Mouse (Mus musculus) kidney, embryonic 15.5 days (tissue): ENCODE data around the gene Lsm8. TPM values are rescaled to one million over a fixed set of nuclear protein-coding genes. Genes with fewer than 3 reads are reported as not detected.
"Not testable (repeated sequence)": the region's sequence is repeated elsewhere in the genome, so short reads cannot be mapped to it uniquely, and the experiment has no call there.

Experiments
- ATAC-seq: fragments of 200-750 bp; cut with Nextera tagmentation; replicated peaks from 2 replicates; pipeline ENCODE4 v1.8.0; 2017; ENCODE audit warnings: moderate TSS enrichment; ENCODE audit not compliant: low FRiP score
- H3K27ac ChIP-seq: fragments of 300-500 bp; sonication (generic); 2 replicates; pipeline ENCODE4 v1.5.1; 2015; ENCODE audit warnings: mild to moderate bottlenecking, inconsistent platforms
- H3K27me3 ChIP-seq: fragments of 300-500 bp; sonication (generic); 2 replicates; pipeline ENCODE4 v1.6.1; 2015; ENCODE audit warnings: inconsistent platforms
- H3K36me3 ChIP-seq: fragments of 300-500 bp; sonication (generic); 2 replicates; pipeline ENCODE4 v1.6.1; 2015; ENCODE audit warnings: inconsistent platforms
- H3K4me1 ChIP-seq: fragments of 300-500 bp; sonication (generic); 2 replicates; pipeline ENCODE4 v1.6.1; 2015; ENCODE audit warnings: inconsistent platforms
- H3K4me2 ChIP-seq: fragments of 300-500 bp; sonication (generic); 2 replicates; pipeline ENCODE4 v1.6.1; 2015; ENCODE audit warnings: moderate library complexity, mild to moderate bottlenecking, inconsistent platforms
- H3K4me3 ChIP-seq: fragments of 300-500 bp; sonication (generic); replicated peaks from 2 replicates; pipeline ENCODE4 v1.5.1; 2015; ENCODE audit warnings: mild to moderate bottlenecking, inconsistent platforms
- H3K9ac ChIP-seq: fragments of 300-500 bp; sonication (generic); 2 replicates; pipeline ENCODE4 v1.6.1; 2015; ENCODE audit warnings: mild to moderate bottlenecking, inconsistent platforms
- H3K9me3 ChIP-seq: fragments of 300-500 bp; sonication (generic); replicated peaks from 2 replicates; pipeline ENCODE4 v1.6.1; 2016; ENCODE audit warnings: inconsistent platforms
- WGBS: fragments of 180-500 bp; shearing (Covaris S2); methylation state at CpG from one replicate; pipeline ENCODE4 v1.1.7; 2015; ENCODE audit warnings: mixed read lengths; 5-methylcytosine and 5-hydroxymethylcytosine counted together
- polyA plus RNA-seq: library from polyadenylated mRNA; unstranded; fragments of >200 nt; fragmentation: Nextera tagmentation; extraction: Ambion mirVana; gene quantifications from 2 replicates; pipeline ENCODE4 v1.2.1, GENCODE M21; 2015

The Lsm8 gene
- polyA plus RNA-seq: 228 and 259 TPM in 2 replicates

DNA sequence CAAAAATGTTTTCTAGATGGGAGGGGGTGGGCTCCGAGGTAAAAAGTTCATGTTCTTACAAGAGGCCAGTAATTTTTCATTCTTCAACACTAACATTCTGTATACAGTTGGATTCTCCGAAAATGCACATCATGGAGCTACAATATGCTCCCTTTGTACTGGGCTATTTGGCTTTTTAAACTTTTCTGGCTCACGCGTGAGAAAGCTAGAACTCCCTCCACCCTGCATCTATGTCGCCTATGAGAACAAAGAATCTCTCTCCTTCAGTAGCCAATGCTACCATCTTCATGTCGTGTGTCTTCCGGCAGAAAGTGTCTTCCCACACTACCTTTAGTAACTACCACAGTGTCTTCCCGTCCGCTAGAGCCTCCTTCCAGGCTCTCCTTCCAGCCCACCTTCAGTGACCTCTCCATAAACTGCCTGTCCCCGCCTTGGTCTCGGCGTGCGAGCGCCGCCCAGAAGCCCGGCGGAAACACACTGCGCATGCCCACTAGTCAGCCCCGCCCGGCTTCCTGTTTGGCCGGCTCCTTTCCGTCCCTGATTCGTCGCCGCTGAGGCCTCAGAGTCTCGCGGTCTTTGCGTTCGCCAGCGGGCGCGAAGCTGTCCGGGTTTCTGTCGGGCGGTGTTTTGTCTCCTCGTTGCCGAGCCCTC, at the start of gene Lsm8:
Gene Lsm8, plus strand, starts transcription at position 529 of the 651 bp plus-strand sequence.
- Histone ChIP-seq H3K36me3 (peaks cover 23% of the 10 kb centered on the region), H3K9me3 (no peaks in the 10 kb centered on the region), H3K9ac (peak within 1 kb of the TSS; percentile 94), H3K27ac (peak within 1 kb of the TSS; percentile 95), H3K4me1 (peaks cover 10% of the 10 kb centered on the region), H3K4me2 (peak within 1 kb of the TSS; percentile 64), H3K4me3 (peak within 1 kb of the TSS; percentile 85), H3K27me3 (no peaks in the 10 kb centered on the region)
- peak; percentile 100 for ATAC-seq
- under 1% methylated on average over 37 of the region's 37 CpGs for WGBS

DNA sequence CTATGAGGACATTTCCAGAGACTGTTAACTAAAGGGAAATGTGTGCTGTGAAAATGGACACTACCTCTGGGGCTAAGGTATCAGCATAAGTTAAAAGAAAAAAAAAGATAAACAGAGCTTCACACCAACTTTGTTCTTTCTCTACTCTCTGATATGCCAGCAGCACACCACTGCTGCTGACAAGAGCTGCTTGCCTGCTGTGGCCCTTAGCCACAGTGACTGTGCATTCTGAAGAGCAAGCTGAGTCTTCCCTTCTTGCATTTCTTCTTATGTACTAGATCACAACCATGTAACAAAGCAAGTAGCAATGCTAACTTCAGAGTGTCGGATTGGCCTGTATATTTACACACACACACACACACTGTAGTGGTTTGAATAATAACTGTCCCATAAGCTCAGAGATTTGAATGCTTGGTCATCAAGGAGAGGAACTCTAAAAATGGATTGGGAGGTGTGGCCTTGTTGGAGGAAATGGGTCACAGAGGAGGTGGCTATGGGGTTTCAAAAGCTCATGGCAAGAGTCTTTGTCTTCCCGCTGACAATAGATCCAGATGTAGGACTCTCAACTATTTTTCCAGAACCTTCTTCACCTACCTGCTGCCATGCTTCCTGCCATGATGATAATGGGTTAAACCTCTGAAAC, 47.4 kb upstream of the Lsm8 start:
- no peaks in the 10 kb centered on the region for H3K27me3 ChIP-seq
- 92% methylated on average over 2 of the region's 2 CpGs for WGBS
- H3K4me1 ChIP-seq: no peaks in the 10 kb centered on the region
- H3K4me3 ChIP-seq: no peak overlapping the region
- no peaks in the 10 kb centered on the region for H3K9me3 ChIP-seq
- H3K36me3 ChIP-seq: no peaks in the 10 kb centered on the region
- H3K27ac ChIP-seq: no peak overlapping the region
- H3K9ac ChIP-seq: no peak overlapping the region
- no peak for ATAC-seq
- H3K4me2 ChIP-seq: no peak overlapping the region

- no peaks in the 10 kb centered on the region for H3K27me3 ChIP-seq
- no peak overlapping the region for H3K4me2 ChIP-seq
- H3K27ac ChIP-seq: no peak overlapping the region
- no peaks in the 10 kb centered on the region for H3K9me3 ChIP-seq
- no peaks in the 10 kb centered on the region for H3K36me3 ChIP-seq
- H3K4me3 ChIP-seq: no peak overlapping the region
- H3K4me1 ChIP-seq: no peaks in the 10 kb centered on the region
- WGBS: 91% methylated on average over 1 of the region's 1 CpGs
- no peak for ATAC-seq
- no peak overlapping the region for H3K9ac ChIP-seq
Observed at GRCm38 (mm10) chr6:18812623-18813022, 35.8 kb upstream of the Lsm8 start.

- ATAC-seq: no peak
- Histone ChIP-seq H3K4me3 (no peak overlapping the region), H3K27ac (no peak overlapping the region), H3K4me2 (no peak overlapping the region), H3K9ac (no peak overlapping the region), H3K4me1 (no peaks in the 10 kb centered on the region), H3K36me3 (no peaks in the 10 kb centered on the region), H3K9me3 (no peaks in the 10 kb centered on the region), H3K27me3 (no peaks in the 10 kb centered on the region)
- WGBS: 77% methylated on average over 2 of the region's 2 CpGs
Observed at GRCm38 (mm10) chr6:18815606-18816005, 32.8 kb upstream of the Lsm8 start.

GRCm38 (mm10) chr6:18819343-18819742, 29.0 kb upstream of the Lsm8 start:
- WGBS: 12% methylated on average over 4 of the region's 4 CpGs
- H3K9me3 ChIP-seq: 0 out of 2 replicates have a peak, but pooled peaks cover 1% of the 10 kb centered on the region
- H3K4me3 ChIP-seq: no peak overlapping the region
- no peaks in the 10 kb centered on the region for H3K27me3 ChIP-seq
- no peak overlapping the region for H3K9ac ChIP-seq
- ATAC-seq: no peak
- peaks cover 3% of the 10 kb centered on the region; the same call in 1 of the 2 replicates for H3K4me1 ChIP-seq
- H3K4me2 ChIP-seq: no peak overlapping the region
- no peak overlapping the region for H3K27ac ChIP-seq
- no peaks in the 10 kb centered on the region for H3K36me3 ChIP-seq

GRCm38 (mm10) chr6:18820246-18820645, 28.1 kb upstream of the Lsm8 start:
- H3K27ac ChIP-seq: no peak overlapping the region

DNA sequence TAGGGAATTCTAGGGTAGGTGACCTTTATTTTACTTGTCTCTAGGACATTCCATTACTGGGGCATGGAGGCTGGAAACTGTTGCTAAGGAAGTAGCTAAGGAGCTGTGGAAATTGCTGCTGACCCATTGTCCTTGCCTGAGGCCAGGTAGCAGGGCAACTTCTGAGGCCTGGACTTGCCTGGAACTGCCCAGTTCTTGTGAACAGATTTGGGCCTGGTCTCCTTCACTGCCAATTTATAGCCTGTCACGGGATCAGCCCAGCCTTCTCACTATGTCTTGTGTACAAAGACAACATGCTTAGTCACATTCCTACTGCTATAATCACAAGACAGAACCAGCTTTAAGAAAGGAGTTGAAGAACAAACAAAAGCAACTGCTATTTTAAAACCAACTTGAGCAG, 25.6 kb upstream of the Lsm8 start:
- Histone ChIP-seq H3K9me3 (0 out of 2 replicates have a peak, but pooled peaks cover 3% of the 10 kb centered on the region), H3K27ac (0 out of 2 replicates have a peak overlapping the region, but pooled peaks have one; percentile 18), H3K4me3 (no peak overlapping the region), H3K36me3 (no peaks in the 10 kb centered on the region), H3K9ac (no peak overlapping the region), H3K4me2 (no peak overlapping the region), H3K4me1 (peaks cover 3% of the 10 kb centered on the region; the same call in 1 of the 2 replicates), H3K27me3 (no peaks in the 10 kb centered on the region)
- WGBS: 39% methylated on average over 1 of the region's 1 CpGs
- ATAC-seq: no peak; the same call in 1 of the 2 replicates

More at GRCm38 (mm10) chr6:18820246-18820645, 28.1 kb upstream of the Lsm8 start:
- 74% methylated on average over 4 of the region's 4 CpGs for WGBS
- no peaks in the 10 kb centered on the region for H3K27me3 ChIP-seq
- no peaks in the 10 kb centered on the region for H3K36me3 ChIP-seq
- H3K9me3 ChIP-seq: 0 out of 2 replicates have a peak, but pooled peaks cover 3% of the 10 kb centered on the region
- H3K9ac ChIP-seq: no peak overlapping the region
- H3K4me3 ChIP-seq: no peak overlapping the region
- no peak for ATAC-seq
- H3K4me2 ChIP-seq: no peak overlapping the region
- peaks cover 3% of the 10 kb centered on the region; the same call in 1 of the 2 replicates for H3K4me1 ChIP-seq

GRCm38 (mm10) chr6:18832958-18833357, 15.4 kb upstream of the Lsm8 start:
- Histone ChIP-seq H3K4me2 (no peak overlapping the region), H3K4me3 (no peak overlapping the region), H3K4me1 (no peaks in the 10 kb centered on the region), H3K27ac (no peak overlapping the region), H3K9ac (no peak overlapping the region), H3K36me3 (no peaks in the 10 kb centered on the region), H3K27me3 (no peaks in the 10 kb centered on the region), H3K9me3 (no peaks in the 10 kb centered on the region)
- no peak for ATAC-seq
- WGBS: 74% methylated on average over 1 of the region's 1 CpGs

DNA sequence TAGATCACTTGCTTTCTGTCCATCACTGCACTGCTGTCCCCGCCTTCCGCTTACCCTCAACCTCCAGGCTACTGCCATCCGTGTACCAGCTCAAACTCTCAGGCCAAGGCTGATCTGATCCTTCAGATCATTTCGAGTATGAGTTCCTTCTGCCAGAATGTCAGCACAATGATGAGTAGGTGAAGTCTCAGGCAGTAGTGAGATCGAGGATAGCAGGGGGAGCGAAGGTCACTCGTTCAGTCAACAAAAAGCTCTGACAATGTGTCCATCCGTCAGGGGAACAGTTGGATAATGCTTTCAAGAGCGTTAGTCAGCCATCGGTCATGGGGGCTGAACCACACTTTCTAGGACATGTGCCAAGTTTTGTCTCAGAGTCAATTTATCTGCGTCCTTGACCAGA, 3.9 kb upstream of the Lsm8 start:
- not testable (repeated sequence) for ATAC-seq, H3K9me3 ChIP-seq, H3K27ac ChIP-seq, H3K4me2 ChIP-seq, H3K27me3 ChIP-seq, H3K4me3 ChIP-seq, H3K4me1 ChIP-seq, H3K36me3 ChIP-seq, H3K9ac ChIP-seq
- 56% methylated on average over 6 of the region's 11 CpGs for WGBS

- H3K4me1 ChIP-seq, H3K36me3 ChIP-seq, ATAC-seq, H3K9me3 ChIP-seq, H3K27ac ChIP-seq, H3K9ac ChIP-seq, H3K4me2 ChIP-seq, H3K27me3 ChIP-seq: not testable (repeated sequence)
- H3K4me3 ChIP-seq: peak overlapping the region; percentile 16; the same call in 1 of the 2 replicates
- WGBS: 9% methylated on average over 6 of the region's 7 CpGs
Observed at GRCm38 (mm10) chr6:18845571-18845970, 2.8 kb upstream of the Lsm8 start.

- peak; percentile 80; the same call in 1 of the 2 replicates for ATAC-seq
- Histone ChIP-seq H3K27me3 (no peaks in the 10 kb centered on the region), H3K9ac (peak overlapping the region; percentile 94), H3K9me3 (no peaks in the 10 kb centered on the region), H3K36me3 (peaks cover 28% of the 10 kb centered on the region), H3K27ac (peak overlapping the region; percentile 95), H3K4me1 (peaks cover 10% of the 10 kb centered on the region), H3K4me2 (peak overlapping the region; percentile 64), H3K4me3 (peak overlapping the region; percentile 85)
- under 1% methylated on average over 28 of the region's 28 CpGs for WGBS
Observed at GRCm38 (mm10) chr6:18848702-18849061, 303 bp downstream of the Lsm8 start.

GRCm38 (mm10) chr6:18855323-18855722, 6.9 kb downstream of the Lsm8 start:
- Histone ChIP-seq H3K4me1 (no peaks in the 10 kb centered on the region), H3K4me2 (no peak overlapping the region), H3K36me3 (peaks cover 75% of the 10 kb centered on the region), H3K9ac (no peak overlapping the region), H3K27ac (no peak overlapping the region), H3K9me3 (no peaks in the 10 kb centered on the region), H3K4me3 (no peak overlapping the region), H3K27me3 (no peaks in the 10 kb centered on the region)
- ATAC-seq: no peak
